Mouse (Mus musculus): Measurements from ENCODE around the gene L3mbtl2. TPM values are rescaled to one million over a fixed set of nuclear protein-coding genes. Genes with fewer than 3 reads are reported as not detected.

L3mbtl2 gene
- 28.5 and 30.9 TPM in 2 replicates for total RNA-seq (2014; rRNA removed)
- 24.3 and 28.5 TPM in 2 replicates for polyA plus RNA-seq (2015; fragmentation: Nextera tagmentation; extraction: Ambion mirVana)

GRCm38 (mm10) chr15:81663697-81664561, at the start of gene L3mbtl2:
TSS of gene L3mbtl2 (plus strand) at chr15:81663889.
- WGBS: 2% methylated on average over 55 of the region's 55 CpGs
- peaks cover 19% of the 10 kb centered on the region for H3K36me3 ChIP-seq (ENCODE audit: insufficient read depth)
- peak; percentile 60 for TF ChIP-seq CTCF (IDR thresholded peaks at IDR 0.05; ENCODE audit: low read depth)
- DNase-seq (peak; percentile 96), ATAC-seq (peak; percentile 100)
- peak within 1 kb of the TSS; percentile 65 for H3K4me2 ChIP-seq (ENCODE audit: low read depth)
- 0 out of 2 replicates have a peak, but pooled peaks cover 6% of the 10 kb centered on the region for H3K4me1 ChIP-seq (ENCODE audit: insufficient read depth)
- peak within 1 kb of the TSS; percentile 71 for H3K4me3 ChIP-seq (ENCODE audit: low read depth, low read length)
- H3K9me3 ChIP-seq (ENCODE audit: low read length): no peaks in the 10 kb centered on the region
- H3K27me3 ChIP-seq (ENCODE audit: insufficient read depth, low read length): no peaks in the 10 kb centered on the region
- H3K27ac ChIP-seq (ENCODE audit: low read depth, low read length): peak within 1 kb of the TSS; percentile 70; the same call in 1 of the 2 replicates
- peak within 1 kb of the TSS; percentile 61 for H3K9ac ChIP-seq

- Histone ChIP-seq H3K4me2 (ENCODE audit: low read depth) (no peak overlapping the region), H3K4me1 (ENCODE audit: insufficient read depth) (no peaks in the 10 kb centered on the region), H3K27me3 (ENCODE audit: insufficient read depth, low read length) (no peaks in the 10 kb centered on the region), H3K9me3 (ENCODE audit: low read length) (no peaks in the 10 kb centered on the region), H3K27ac (ENCODE audit: low read depth, low read length) (no peak overlapping the region), H3K4me3 (ENCODE audit: low read depth, low read length) (no peak overlapping the region), H3K36me3 (ENCODE audit: insufficient read depth) (peaks cover 63% of the 10 kb centered on the region), H3K9ac (no peak overlapping the region)
- 89% methylated on average over 8 of the region's 8 CpGs for WGBS
- no peak for ATAC-seq
- TF ChIP-seq CTCF (IDR thresholded peaks at IDR 0.05; ENCODE audit: low read depth): no peak
- DNase-seq: no peak
Observed at GRCm38 (mm10) chr15:81649516-81650455, 13.9 kb upstream of the L3mbtl2 start.

- Histone ChIP-seq H3K9me3 (ENCODE audit: low read length) (no peaks in the 10 kb centered on the region), H3K9ac (no peak overlapping the region), H3K36me3 (ENCODE audit: insufficient read depth) (peaks cover 55% of the 10 kb centered on the region), H3K4me1 (ENCODE audit: insufficient read depth) (no peaks in the 10 kb centered on the region), H3K27me3 (ENCODE audit: insufficient read depth, low read length) (no peaks in the 10 kb centered on the region), H3K4me3 (ENCODE audit: low read depth, low read length) (no peak overlapping the region), H3K4me2 (ENCODE audit: low read depth) (no peak overlapping the region), H3K27ac (ENCODE audit: low read depth, low read length) (no peak overlapping the region)
- DNase-seq (no peak), ATAC-seq (no peak)
- 69% methylated on average over 7 of the region's 7 CpGs for whole genome bisulfite sequencing
- TF ChIP-seq CTCF (IDR thresholded peaks at IDR 0.05; ENCODE audit: low read depth): no peak
Observed at GRCm38 (mm10) chr15:81650636-81651035, 13.1 kb upstream of the L3mbtl2 start.

GRCm38 (mm10) chr15:81661701-81662100, 2.0 kb upstream of the L3mbtl2 start:
- no peak overlapping the region for H3K27ac ChIP-seq (ENCODE audit: low read depth, low read length)
- ATAC-seq (no peak), DNase-seq (no peak)
- H3K4me2 ChIP-seq (ENCODE audit: low read depth): no peak overlapping the region
- H3K27me3 ChIP-seq (ENCODE audit: insufficient read depth, low read length): no peaks in the 10 kb centered on the region
- 100% methylated on average over 2 of the region's 2 CpGs for WGBS
- no peak for TF ChIP-seq CTCF (IDR thresholded peaks at IDR 0.05; ENCODE audit: low read depth)
- 0 out of 2 replicates have a peak, but pooled peaks cover 6% of the 10 kb centered on the region for H3K4me1 ChIP-seq (ENCODE audit: insufficient read depth)
- no peak overlapping the region for H3K9ac ChIP-seq
- H3K36me3 ChIP-seq (ENCODE audit: insufficient read depth): no peaks in the 10 kb centered on the region
- no peak overlapping the region for H3K4me3 ChIP-seq (ENCODE audit: low read depth, low read length)
- H3K9me3 ChIP-seq (ENCODE audit: low read length): no peaks in the 10 kb centered on the region

GRCm38 (mm10) chr15:81663281-81663680, 408 bp upstream of the L3mbtl2 start:
- Histone ChIP-seq H3K4me2 (ENCODE audit: low read depth) (peak overlapping the region; percentile 65), H3K9me3 (ENCODE audit: low read length) (no peaks in the 10 kb centered on the region), H3K27me3 (ENCODE audit: insufficient read depth, low read length) (no peaks in the 10 kb centered on the region), H3K9ac (no peak overlapping the region), H3K27ac (ENCODE audit: low read depth, low read length) (no peak overlapping the region), H3K36me3 (ENCODE audit: insufficient read depth) (peaks cover 13% of the 10 kb centered on the region), H3K4me3 (ENCODE audit: low read depth, low read length) (peak overlapping the region; percentile 71), H3K4me1 (ENCODE audit: insufficient read depth) (0 out of 2 replicates have a peak, but pooled peaks cover 6% of the 10 kb centered on the region)
- no peak for TF ChIP-seq CTCF (IDR thresholded peaks at IDR 0.05; ENCODE audit: low read depth)
- no peak for ATAC-seq
- 69% methylated on average over 10 of the region's 10 CpGs for WGBS
- DNase-seq: no peak

GRCm38 (mm10) chr15:81666957-81667356, 3.3 kb downstream of the L3mbtl2 start:
- Histone ChIP-seq H3K36me3 (ENCODE audit: insufficient read depth) (peaks cover 40% of the 10 kb centered on the region), H3K27me3 (ENCODE audit: insufficient read depth, low read length) (no peaks in the 10 kb centered on the region), H3K4me3 (ENCODE audit: low read depth, low read length) (no peak overlapping the region), H3K4me2 (ENCODE audit: low read depth) (no peak overlapping the region), H3K9ac (no peak overlapping the region), H3K9me3 (ENCODE audit: low read length) (no peaks in the 10 kb centered on the region), H3K4me1 (ENCODE audit: insufficient read depth) (0 out of 2 replicates have a peak, but pooled peaks cover 6% of the 10 kb centered on the region), H3K27ac (ENCODE audit: low read depth, low read length) (no peak overlapping the region)
- WGBS: 88% methylated on average over 10 of the region's 10 CpGs
- TF ChIP-seq CTCF (IDR thresholded peaks at IDR 0.05; ENCODE audit: low read depth): peak; percentile 25; the same call in 1 of the 2 replicates
- ATAC-seq: no peak
- no peak for DNase-seq
